ENCODE assay signal across 8 mouse cellular contexts in the genomic region with DNA sequence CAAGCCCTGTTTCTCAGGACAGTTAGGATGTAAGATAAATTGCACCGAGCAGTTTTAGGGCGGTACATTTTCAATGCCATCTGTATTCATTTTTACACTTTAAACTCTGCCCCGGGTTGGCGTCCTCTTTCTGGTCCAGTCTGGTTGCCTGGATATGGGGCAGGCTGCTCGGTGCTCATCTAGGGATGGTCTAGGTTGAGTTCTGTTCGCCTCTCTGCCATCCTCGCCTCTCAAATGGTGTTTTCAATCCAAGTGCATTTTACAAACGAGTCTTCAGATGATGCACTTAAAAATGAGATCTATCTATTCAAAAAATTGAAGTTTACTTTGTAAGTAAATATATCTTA. TPM values are rescaled to one million over a fixed set of nuclear protein-coding genes. Genes with fewer than 3 reads are reported as not detected.
DNase-seq lines count a peak whose midpoint lies in the region; ATAC-seq and TF ChIP-seq lines count a peak whose summit lies in the region.

No protein-coding gene starts in this region.

- peak; percentile 21 for DNase-seq in liver, adult 2 months (ENCODE audit: extremely low read depth, low read depth, low spot score)
- no peak for DNase-seq in liver
- DNase-seq in Muller cell, postnatal 12 days (ENCODE audit: inconsistent ontology term) = no peak
- DNase-seq in embryo, embryonic 9.5 days (ENCODE audit: extremely low spot score) = no peak
- DNase-seq in spleen, postnatal 14 days (ENCODE audit: low spot score in 2 of 2) = no peak

- H3K9ac ChIP-seq in liver, adult 2 months (ENCODE audit: low read depth, low read length) = peak overlapping the region; percentile 75
- peak overlapping the region; percentile 78 for H3K9ac ChIP-seq in embryonic facial prominence, embryonic 13.5 days
- H3K9ac ChIP-seq in intestine, embryonic 15.5 days = peak overlapping the region; percentile 69
- peak overlapping the region; percentile 62 for H3K9ac ChIP-seq in neural tube, embryonic 12.5 days

- no peak for TF ChIP-seq CTCF in liver, adult 2 months (IDR thresholded peaks at IDR 0.05; ENCODE audit: low read depth, low read length)

- ATAC-seq in embryonic facial prominence, embryonic 13.5 days (ENCODE audit: insufficient number of reproducible peaks, insufficient read depth, low FRiP score, low TSS enrichment, low read depth) = no peak
- peak; percentile 19 for ATAC-seq in intestine, embryonic 15.5 days
- ATAC-seq in neural tube, embryonic 12.5 days (ENCODE audit: low FRiP score, low read depth) = 0 out of 2 replicates have a peak, but pooled peaks have one; percentile 3

- WGBS in liver, adult 2 months = 5% methylated on average over 8 of the region's 8 CpGs
- 4% methylated on average over 8 of the region's 8 CpGs for WGBS in embryonic facial prominence, embryonic 13.5 days
- 6% methylated on average over 8 of the region's 8 CpGs for WGBS in intestine, embryonic 15.5 days
- 6% methylated on average over 8 of the region's 8 CpGs for WGBS in neural tube, embryonic 12.5 days

- no peaks in the 10 kb centered on the region for H3K9me3 ChIP-seq in embryonic facial prominence, embryonic 13.5 days
- H3K9me3 ChIP-seq in intestine, embryonic 15.5 days = no peaks in the 10 kb centered on the region
- no peaks in the 10 kb centered on the region for H3K9me3 ChIP-seq in neural tube, embryonic 12.5 days

- no peak for TF ChIP-seq POLR2A in liver, adult 2 months (IDR thresholded peaks at IDR 0.05; ENCODE audit: extremely low read depth, insufficient read depth, low read length)

- no peaks in the 10 kb centered on the region for H3K27me3 ChIP-seq in liver, adult 2 months (ENCODE audit: control insufficient read depth, insufficient read depth, low read length)
- no peaks in the 10 kb centered on the region for H3K27me3 ChIP-seq in embryonic facial prominence, embryonic 13.5 days
- no peaks in the 10 kb centered on the region for H3K27me3 ChIP-seq in intestine, embryonic 15.5 days (replicated peaks)
- no peaks in the 10 kb centered on the region for H3K27me3 ChIP-seq in neural tube, embryonic 12.5 days (replicated peaks)

- H3K36me3 ChIP-seq in liver, adult 2 months (ENCODE audit: control insufficient read depth, insufficient read depth, low read length) = no peaks in the 10 kb centered on the region
- H3K36me3 ChIP-seq in embryonic facial prominence, embryonic 13.5 days = no peaks in the 10 kb centered on the region
- no peaks in the 10 kb centered on the region for H3K36me3 ChIP-seq in intestine, embryonic 15.5 days
- no peaks in the 10 kb centered on the region for H3K36me3 ChIP-seq in neural tube, embryonic 12.5 days

- no peaks in the 10 kb centered on the region for H3K79me2 ChIP-seq in liver, adult 2 months (ENCODE audit: control insufficient read depth, insufficient read depth, low read length)

- H3K27ac ChIP-seq in liver, adult 2 months (replicated peaks; ENCODE audit: insufficient read depth, low read depth, low read length) = no peak overlapping the region
- H3K27ac ChIP-seq in embryonic facial prominence, embryonic 13.5 days = no peak overlapping the region
- H3K27ac ChIP-seq in intestine, embryonic 15.5 days = no peak overlapping the region
- H3K27ac ChIP-seq in neural tube, embryonic 12.5 days = no peak overlapping the region

- peak overlapping the region; percentile 86 for H3K4me2 ChIP-seq in embryonic facial prominence, embryonic 13.5 days
- H3K4me2 ChIP-seq in intestine, embryonic 15.5 days (replicated peaks) = peak overlapping the region; percentile 94
- peak overlapping the region; percentile 86 for H3K4me2 ChIP-seq in neural tube, embryonic 12.5 days (replicated peaks)

- H3K4me1 ChIP-seq in liver, adult 2 months (ENCODE audit: control insufficient read depth, insufficient read depth, low read length) = 0 out of 2 replicates have a peak, but pooled peaks cover 2% of the 10 kb centered on the region
- no peaks in the 10 kb centered on the region for H3K4me1 ChIP-seq in embryonic facial prominence, embryonic 13.5 days
- 0 out of 2 replicates have a peak, but pooled peaks cover 3% of the 10 kb centered on the region for H3K4me1 ChIP-seq in intestine, embryonic 15.5 days (replicated peaks)
- H3K4me1 ChIP-seq in neural tube, embryonic 12.5 days = peaks cover 3% of the 10 kb centered on the region; the same call in 1 of the 2 replicates

- peak overlapping the region; percentile 55 for H3K4me3 ChIP-seq in liver, adult 2 months (ENCODE audit: insufficient read depth, low read depth, low read length)
- H3K4me3 ChIP-seq in embryonic facial prominence, embryonic 13.5 days = peak overlapping the region; percentile 70
- peak overlapping the region; percentile 69 for H3K4me3 ChIP-seq in intestine, embryonic 15.5 days (replicated peaks)
- peak overlapping the region; percentile 63 for H3K4me3 ChIP-seq in neural tube, embryonic 12.5 days

RNA-seq across cellular contexts. Expression of gene Fbxl21, which starts 0.5 kb away (rescaled TPM):
- 2.1 and 2.4 TPM in 2 replicates for total RNA-seq in liver, adult 2 months (2014; rRNA removed)
- 1.9 and 2.8 TPM in 2 replicates for polyA plus RNA-seq in liver, adult 2 months (2012; rRNA removed)
- 2.8 and 3.0 TPM in 2 replicates for polyA plus RNA-seq in embryonic facial prominence, embryonic 13.5 days (2015; fragmentation: Nextera tagmentation; extraction: Ambion mirVana)
- 1.2 and 2.1 TPM in 2 replicates for polyA plus RNA-seq in intestine, embryonic 15.5 days (2015; fragmentation: Nextera tagmentation; extraction: Ambion mirVana)
- polyA plus RNA-seq in neural tube, embryonic 12.5 days (2016; fragmentation: Nextera tagmentation; extraction: Ambion mirVana) = 3.6 and 4.1 TPM in 2 replicates

RNA-seq across cellular contexts. Expression of gene Lect2, which starts 25.5 kb away (rescaled TPM):
- 230 and 425 TPM in 2 replicates for total RNA-seq in liver, adult 2 months (2014; rRNA removed)
- polyA plus RNA-seq in liver, adult 2 months (2012; rRNA removed) = 106 and 170 TPM in 2 replicates
- 0.44 TPM in 1 of 2 replicates, not detected in the other for polyA plus RNA-seq in embryonic facial prominence, embryonic 13.5 days (2015; fragmentation: Nextera tagmentation; extraction: Ambion mirVana)
- polyA plus RNA-seq in intestine, embryonic 15.5 days (2015; fragmentation: Nextera tagmentation; extraction: Ambion mirVana) = 12.4 and 13.2 TPM in 2 replicates
- polyA plus RNA-seq in neural tube, embryonic 12.5 days (2016; fragmentation: Nextera tagmentation; extraction: Ambion mirVana) = not detected in 2 replicates

RNA-seq across cellular contexts. Expression of gene Il9, which starts 40.7 kb away (rescaled TPM):
- not detected in 2 replicates for total RNA-seq in liver, adult 2 months (2014; rRNA removed)
- polyA plus RNA-seq in liver, adult 2 months (2012; rRNA removed) = not detected in 2 replicates
- polyA plus RNA-seq in embryonic facial prominence, embryonic 13.5 days (2015; fragmentation: Nextera tagmentation; extraction: Ambion mirVana) = not detected in 2 replicates
- not detected in 2 replicates for polyA plus RNA-seq in intestine, embryonic 15.5 days (2015; fragmentation: Nextera tagmentation; extraction: Ambion mirVana)
- not detected in 2 replicates for polyA plus RNA-seq in neural tube, embryonic 12.5 days (2016; fragmentation: Nextera tagmentation; extraction: Ambion mirVana)
